11 mouse cellular contexts compared by ENCODE assay signal in genomic region chr3:90526580-90526979, GRCm38 (mm10). TPM values are rescaled to one million over a fixed set of nuclear protein-coding genes. Genes with fewer than 3 reads are reported as not detected.
DNase-seq lines count a peak whose midpoint lies in the region; ATAC-seq and TF ChIP-seq lines count a peak whose summit lies in the region.
"Had no signal": no experiment of that assay in that cellular context is flagged by ENCODE, and none has a peak within 500 bp of the region (broad histone marks: within the 10 kb centered on the region; RNA-seq: fewer than 3 reads in every experiment).

S100a14 (plus strand) TSS chr3:90526856.

- H3K27me3 ChIP-seq in midbrain, embryonic 11.5 days (ENCODE audit: control insufficient read depth, insufficient read depth, low read length): no peaks in the 10 kb centered on the region
- H3K27me3 ChIP-seq in midbrain, embryonic 15.5 days (replicated peaks): no peaks in the 10 kb centered on the region
- no peaks in the 10 kb centered on the region for H3K27me3 ChIP-seq in lung, postnatal 0 days (replicated peaks; ENCODE audit: insufficient read depth, low read length)
- H3K27me3 ChIP-seq: Patski had no signal

- H3K9ac ChIP-seq in midbrain, embryonic 11.5 days (ENCODE audit: low read length): no peak within 1 kb of the TSS
- H3K9ac ChIP-seq in midbrain, embryonic 15.5 days: no peak within 1 kb of the TSS
- no peak within 1 kb of the TSS for H3K9ac ChIP-seq in lung, postnatal 0 days (replicated peaks; ENCODE audit: low read depth)

- H3K4me2 ChIP-seq in midbrain, embryonic 11.5 days: no peak within 1 kb of the TSS
- H3K4me2 ChIP-seq in midbrain, embryonic 15.5 days: no peak within 1 kb of the TSS
- H3K4me2 ChIP-seq in lung, postnatal 0 days (replicated peaks; ENCODE audit: low read depth, low read length): peak within 1 kb of the TSS; percentile 15

- intact Hi-C loops in gastrocnemius, postnatal 36 days (cut with DNase I): no loop called here

- peak; percentile 17 for DNase-seq in midbrain, embryonic 11.5 days (ENCODE audit: low spot score, missing footprints)
- peak; percentile 89 for DNase-seq in lung, postnatal 0 days (ENCODE audit: low spot score)
- DNase-seq in urinary bladder, postnatal 14 days (ENCODE audit: low spot score): peak; percentile 88
- no peak for DNase-seq in adrenal gland, adult 2 months
- no peak for DNase-seq in gastrocnemius, postnatal 36 days
- DNase-seq: kidney, adult 2 months; right cerebral cortex, adult 18-20 months; thymus, postnatal 14 days had no signal

- no peaks in the 10 kb centered on the region for H3K9me3 ChIP-seq in midbrain, embryonic 11.5 days (ENCODE audit: control insufficient read depth, low read length)
- H3K9me3 ChIP-seq in midbrain, embryonic 15.5 days: no peaks in the 10 kb centered on the region
- no peaks in the 10 kb centered on the region for H3K9me3 ChIP-seq in lung, postnatal 0 days (ENCODE audit: low read length)

- no peak within 1 kb of the TSS for H3K27ac ChIP-seq in midbrain, embryonic 11.5 days (ENCODE audit: low read depth, low read length)
- H3K27ac ChIP-seq in midbrain, embryonic 15.5 days: no peak within 1 kb of the TSS
- H3K27ac ChIP-seq in lung, postnatal 0 days (ENCODE audit: low read length): peak within 1 kb of the TSS; percentile 54

- no peaks in the 10 kb centered on the region for H3K4me1 ChIP-seq in midbrain, embryonic 11.5 days (ENCODE audit: control insufficient read depth, insufficient read depth, low read length)
- H3K4me1 ChIP-seq in midbrain, embryonic 15.5 days: no peaks in the 10 kb centered on the region
- H3K4me1 ChIP-seq in lung, postnatal 0 days (ENCODE audit: insufficient read depth, low read depth, low read length): no peaks in the 10 kb centered on the region; the same call in 1 of the 2 replicates

- TF ChIP-seq EP300 in lung, postnatal 0 days (IDR thresholded peaks at IDR 0.05): no peak

- ATAC-seq in midbrain, embryonic 11.5 days (ENCODE audit: low FRiP score): peak; percentile 38; the same call in 1 of the 2 replicates
- no peak for ATAC-seq in midbrain, embryonic 15.5 days (replicated peaks)
- peak; percentile 13; the same call in 1 of the 2 replicates for ATAC-seq in granulocyte monocyte progenitor cell, adult 5-6 weeks (replicated peaks; ENCODE audit: poor library complexity, severe bottlenecking)
- peak; percentile 94 for ATAC-seq in lung, postnatal 0 days

- no peak for TF ChIP-seq CTCF in lung, postnatal 0 days (IDR thresholded peaks at IDR 0.05)

- H3K36me3 ChIP-seq in midbrain, embryonic 11.5 days (ENCODE audit: control insufficient read depth, insufficient read depth, low read length): no peaks in the 10 kb centered on the region
- no peaks in the 10 kb centered on the region for H3K36me3 ChIP-seq in midbrain, embryonic 15.5 days (replicated peaks)
- no peaks in the 10 kb centered on the region for H3K36me3 ChIP-seq in lung, postnatal 0 days (ENCODE audit: insufficient read depth, low read length)

- H3K4me3 ChIP-seq in midbrain, embryonic 11.5 days (ENCODE audit: low read depth, low read length): no peak within 1 kb of the TSS
- H3K4me3 ChIP-seq in midbrain, embryonic 15.5 days: no peak within 1 kb of the TSS
- no peak within 1 kb of the TSS for H3K4me3 ChIP-seq in lung, postnatal 0 days (ENCODE audit: low read depth, low read length)

- 78% methylated on average over 5 of the region's 5 CpGs for WGBS in midbrain, embryonic 11.5 days
- WGBS in midbrain, embryonic 15.5 days: 82% methylated on average over 5 of the region's 5 CpGs
- WGBS in lung, postnatal 0 days: 23% methylated on average over 5 of the region's 5 CpGs

RNA-seq across cellular contexts. Expression of gene S100a14, which starts in this region (rescaled TPM):
- polyA plus RNA-seq in midbrain, embryonic 11.5 days (2014; fragmentation: Nextera tagmentation; extraction: Ambion mirVana): not detected in 2 replicates
- polyA plus RNA-seq in midbrain, embryonic 15.5 days (2015; fragmentation: Nextera tagmentation; extraction: Ambion mirVana): 0.40 TPM in 1 of 2 replicates, not detected in the other
- total RNA-seq in granulocyte monocyte progenitor cell, adult 5-6 weeks (2014; fragmentation: Nextera tagmentation): not detected in 2 replicates
- not detected in 2 replicates for total RNA-seq in granulocyte monocyte progenitor cell, adult 5-6 weeks (2017)
- 77.5 and 100 TPM in 2 replicates for polyA plus RNA-seq in lung, postnatal 0 days (2015; fragmentation: Nextera tagmentation; extraction: Ambion mirVana)
- total RNA-seq in adrenal gland, adult 2 months (2021): under 1 TPM in 1 of 2 experiments, not detected in 1; 0.31 TPM
- not detected in 2 replicates for polyA plus RNA-seq in adrenal gland, adult 2 months (2012; rRNA removed)
- total RNA-seq in gastrocnemius, postnatal 36 days (2021): under 1 TPM in 1 of 2 experiments, not detected in 1; 0.30 TPM

Comparison
In these comparisons a context has a peak if more than half of its experiments do, and no peak if none do; other contexts are left out.
1. RNA of gene S100a14 (polyA plus RNA-seq): 77.5 to 100 TPM in lung, postnatal 0 days; 0.40 TPM in midbrain, embryonic 15.5 days, not detected in adrenal gland, adult 2 months and not detected in midbrain, embryonic 11.5 days; every median in the first group is over 10 times any median in the second.
2. Peak in DNase-seq and ATAC-seq in midbrain, embryonic 11.5 days; RNA of the gene not detected or under 1 TPM.
3. Peak in ATAC-seq in granulocyte monocyte progenitor cell, adult 5-6 weeks; RNA of the gene not detected or under 1 TPM.
4. DNase-seq: peak in lung, postnatal 0 days (single experiment) and urinary bladder, postnatal 14 days (single experiment); none in adrenal gland, adult 2 months (single experiment) and gastrocnemius, postnatal 36 days (0 of 2).